Mouse (Mus musculus): ENCODE results near the gene Plekhm2. TPM values are rescaled to one million over a fixed set of nuclear protein-coding genes. Genes with fewer than 3 reads are reported as not detected.

Gene Plekhm2
- 19.4 and 24.8 TPM in 2 replicates for polyA plus RNA-seq (2012; ENCODE audit: insufficient read depth, low replicate concordance)

DNA sequence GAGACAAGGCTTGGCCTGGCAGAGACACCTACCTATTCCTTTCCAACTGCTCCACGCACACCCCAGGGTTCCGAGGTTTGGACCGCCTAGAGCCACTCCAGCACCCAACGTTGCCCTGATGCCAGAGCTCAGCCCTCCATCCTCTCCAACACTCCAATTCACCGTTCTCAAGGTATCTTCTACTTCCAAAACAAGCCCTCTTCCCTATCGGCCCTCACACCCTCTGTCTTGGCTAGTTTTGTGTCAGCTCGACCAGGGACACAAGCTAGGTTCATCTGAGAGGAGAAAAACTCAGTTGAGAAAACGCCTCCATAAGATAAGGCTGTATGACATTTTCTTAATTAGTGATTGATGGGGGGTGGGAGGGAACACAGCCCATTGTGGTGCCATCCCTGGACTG is at the start of gene Plekhm2:
Gene Plekhm2, minus strand, starts transcription at position 101 of the 400 bp plus-strand sequence.
- Histone ChIP-seq H3K27me3 (replicated peaks) (peaks cover 10% of the 10 kb centered on the region), H3K4me1 (peaks cover 27% of the 10 kb centered on the region), H3K4me3 (replicated peaks) (peak within 1 kb of the TSS; percentile 97), H3K9me3 (no peaks in the 10 kb centered on the region), H3K36me3 (replicated peaks; ENCODE audit: low read length) (peaks cover 18% of the 10 kb centered on the region)
- TF ChIP-seq FLI1 (IDR thresholded peaks at IDR 0.05; ENCODE audit: low read length) (no peak), GATA1 (IDR thresholded peaks at IDR 0.05; ENCODE audit: borderline replicate concordance, low read length) (no peak)

DNA sequence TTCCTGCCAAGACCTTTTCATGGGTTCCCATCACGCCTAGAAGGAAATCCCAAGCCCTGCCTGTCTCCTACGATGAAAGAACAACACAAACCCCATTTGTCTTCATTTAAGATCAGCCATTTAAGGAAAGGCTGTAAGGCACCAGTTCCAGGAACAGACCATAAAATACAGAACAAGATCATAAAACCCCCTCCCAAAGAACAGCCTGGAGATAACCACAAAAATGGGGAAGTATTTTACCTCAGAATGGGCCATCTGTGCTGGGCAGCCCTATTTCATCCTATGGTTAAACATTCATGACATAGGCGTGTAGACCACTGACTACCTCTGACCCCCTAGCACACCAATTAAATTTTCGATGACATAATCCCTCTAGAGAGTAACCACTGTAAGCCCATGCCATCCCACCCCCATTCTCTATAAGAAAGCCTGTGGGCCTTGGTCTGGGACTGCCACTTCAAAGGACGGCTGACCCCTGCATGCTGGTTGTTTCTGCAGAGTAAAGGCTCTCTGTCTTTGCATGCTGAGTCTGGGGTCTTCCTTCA is 49.0 kb upstream of the Plekhm2 start:
- Histone ChIP-seq H3K4me1 (peaks cover 59% of the 10 kb centered on the region), H3K27me3 (replicated peaks) (no peaks in the 10 kb centered on the region), H3K36me3 (replicated peaks; ENCODE audit: low read length) (peaks cover 82% of the 10 kb centered on the region), H3K9me3 (no peaks in the 10 kb centered on the region), H3K4me3 (replicated peaks) (no peak overlapping the region)
- TF ChIP-seq GATA1 (IDR thresholded peaks at IDR 0.05; ENCODE audit: borderline replicate concordance, low read length), result no peak

DNA sequence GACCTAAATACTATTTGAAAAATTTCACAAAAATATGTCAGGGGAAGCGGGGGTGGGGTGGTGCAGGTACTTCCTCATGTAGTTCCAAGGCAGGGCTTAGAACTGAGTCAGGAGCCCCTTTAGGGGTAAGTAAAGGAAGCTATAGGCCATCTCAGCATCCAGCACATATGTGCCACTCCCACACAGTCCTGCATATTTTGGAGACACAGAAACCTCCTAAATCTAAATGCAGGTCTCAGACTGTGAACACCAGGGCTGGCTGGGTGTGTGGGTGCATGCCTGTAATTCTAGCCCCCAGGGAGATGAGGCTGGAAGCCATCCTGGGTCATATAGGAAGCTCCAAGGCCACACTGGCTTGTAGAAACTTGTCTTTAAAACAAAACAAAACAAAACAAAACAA is 46.6 kb upstream of the Plekhm2 start:
- TF ChIP-seq GATA1 (IDR thresholded peaks at IDR 0.05; ENCODE audit: borderline replicate concordance, low read length) (no peak), FLI1 (IDR thresholded peaks at IDR 0.05; ENCODE audit: low read length) (no peak)
- Histone ChIP-seq H3K36me3 (replicated peaks; ENCODE audit: low read length) (peaks cover 88% of the 10 kb centered on the region), H3K27me3 (replicated peaks) (no peaks in the 10 kb centered on the region), H3K4me1 (peaks cover 48% of the 10 kb centered on the region), H3K4me3 (replicated peaks) (no peak overlapping the region), H3K9me3 (no peaks in the 10 kb centered on the region)

DNA sequence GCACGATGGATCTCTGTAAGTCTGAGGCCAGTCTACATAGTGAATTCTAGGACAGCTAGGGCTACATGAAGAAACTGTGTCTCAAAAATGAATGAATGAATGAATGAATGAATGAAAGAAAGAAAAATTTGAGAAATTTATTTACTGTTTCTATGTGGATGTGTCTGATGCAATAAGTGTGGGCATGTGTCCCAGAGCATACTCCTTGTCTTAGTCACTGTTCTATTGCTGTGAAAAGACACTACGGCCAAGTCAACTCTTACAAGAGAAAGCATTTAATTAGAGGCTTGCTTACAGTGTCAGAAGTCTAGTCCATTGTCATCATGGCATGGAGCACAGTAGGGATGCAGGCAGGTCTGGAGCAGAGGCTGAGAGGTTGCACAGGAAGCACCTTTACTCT is 44.3 kb upstream of the Plekhm2 start:
- H3K36me3 ChIP-seq (replicated peaks; ENCODE audit: low read length), result peaks cover 98% of the 10 kb centered on the region
- H3K27me3 ChIP-seq (replicated peaks), result no peaks in the 10 kb centered on the region
- TF ChIP-seq GATA1 (IDR thresholded peaks at IDR 0.05; ENCODE audit: borderline replicate concordance, low read length) (no peak), FLI1 (IDR thresholded peaks at IDR 0.05; ENCODE audit: low read length) (no peak)
- no peak overlapping the region for H3K4me3 ChIP-seq (replicated peaks)
- H3K9me3 ChIP-seq, result no peaks in the 10 kb centered on the region
- H3K4me1 ChIP-seq, result peaks cover 27% of the 10 kb centered on the region

DNA sequence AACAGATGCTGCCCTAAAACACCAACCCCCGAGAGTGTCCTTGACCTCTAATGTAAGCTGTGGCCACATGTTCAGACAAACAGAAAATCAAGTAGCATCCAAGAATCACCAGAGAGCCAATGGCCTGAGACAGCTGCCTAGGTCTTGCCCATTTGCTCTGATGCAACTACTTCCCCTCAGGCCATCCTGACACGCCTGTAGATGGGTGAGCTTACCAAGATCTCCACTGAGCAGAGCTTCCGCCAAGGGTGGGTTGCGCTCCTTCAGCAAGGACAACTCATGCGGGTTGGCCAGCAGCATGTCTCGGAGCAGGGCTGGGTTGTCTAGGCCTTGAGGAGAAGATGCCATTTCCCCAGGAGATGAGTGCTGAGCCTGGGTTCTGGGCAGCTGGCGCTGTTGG is 43.3 kb upstream of the Plekhm2 start:
- Histone ChIP-seq H3K36me3 (replicated peaks; ENCODE audit: low read length) (peaks cover 98% of the 10 kb centered on the region), H3K9me3 (no peaks in the 10 kb centered on the region), H3K4me1 (peaks cover 18% of the 10 kb centered on the region), H3K27me3 (replicated peaks) (no peaks in the 10 kb centered on the region), H3K4me3 (replicated peaks) (no peak overlapping the region)
- TF ChIP-seq GATA1 (IDR thresholded peaks at IDR 0.05; ENCODE audit: borderline replicate concordance, low read length) (no peak), FLI1 (IDR thresholded peaks at IDR 0.05; ENCODE audit: low read length) (no peak)

DNA sequence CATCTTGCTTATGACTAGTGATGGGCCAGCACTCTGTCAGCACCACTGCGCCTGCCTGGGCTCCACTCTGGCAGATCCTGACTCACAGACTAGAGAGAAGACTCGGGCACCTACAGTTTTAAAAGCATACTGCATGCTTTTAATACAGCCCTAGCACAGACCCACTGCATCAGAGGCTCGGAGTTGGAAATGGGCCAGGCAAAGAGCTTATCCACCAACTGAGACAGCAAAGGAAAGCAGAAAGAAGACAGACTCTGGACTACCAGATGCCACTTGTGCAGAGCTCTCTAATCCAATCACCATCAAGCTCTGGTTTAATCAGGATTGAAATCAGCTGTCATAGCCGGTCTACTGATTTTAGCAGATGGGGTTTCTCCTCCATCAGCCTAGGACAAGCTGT is 40.6 kb upstream of the Plekhm2 start:
- no peak for TF ChIP-seq FLI1 (IDR thresholded peaks at IDR 0.05; ENCODE audit: low read length)
- H3K36me3 ChIP-seq (replicated peaks; ENCODE audit: low read length), result peaks cover 97% of the 10 kb centered on the region

DNA sequence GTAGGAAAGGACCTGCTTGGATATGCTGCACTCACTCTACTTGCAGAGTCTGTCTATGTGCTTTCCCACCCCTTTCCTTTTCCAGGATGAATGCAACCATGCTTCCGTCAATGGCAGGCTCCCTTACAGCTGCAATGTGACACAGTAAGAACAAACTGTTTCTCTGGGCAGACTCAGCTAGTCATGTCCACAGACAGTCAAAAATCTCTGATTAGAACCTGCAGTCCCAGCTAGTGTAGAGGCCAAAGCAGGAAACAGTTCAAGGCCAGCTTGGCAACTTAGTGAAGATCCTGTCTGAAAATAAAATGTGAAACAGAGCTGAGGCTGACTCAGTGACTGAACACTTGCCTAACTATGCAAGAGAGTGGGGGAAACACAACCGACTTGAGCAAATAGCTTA is 39.9 kb upstream of the Plekhm2 start:
- H3K36me3 ChIP-seq (replicated peaks; ENCODE audit: low read length), result peaks cover 99% of the 10 kb centered on the region
- H3K4me1 ChIP-seq, result peaks cover 19% of the 10 kb centered on the region
- H3K4me3 ChIP-seq (replicated peaks), result no peak overlapping the region
- no peaks in the 10 kb centered on the region for H3K9me3 ChIP-seq
- TF ChIP-seq GATA1 (IDR thresholded peaks at IDR 0.05; ENCODE audit: borderline replicate concordance, low read length) (no peak), FLI1 (IDR thresholded peaks at IDR 0.05; ENCODE audit: low read length) (no peak)
- no peaks in the 10 kb centered on the region for H3K27me3 ChIP-seq (replicated peaks)

More for the DNA sequence above, 40.6 kb upstream of the Plekhm2 start:
- Histone ChIP-seq H3K4me1 (peaks cover 16% of the 10 kb centered on the region), H3K4me3 (replicated peaks) (no peak overlapping the region), H3K9me3 (no peaks in the 10 kb centered on the region), H3K27me3 (replicated peaks) (no peaks in the 10 kb centered on the region)

DNA sequence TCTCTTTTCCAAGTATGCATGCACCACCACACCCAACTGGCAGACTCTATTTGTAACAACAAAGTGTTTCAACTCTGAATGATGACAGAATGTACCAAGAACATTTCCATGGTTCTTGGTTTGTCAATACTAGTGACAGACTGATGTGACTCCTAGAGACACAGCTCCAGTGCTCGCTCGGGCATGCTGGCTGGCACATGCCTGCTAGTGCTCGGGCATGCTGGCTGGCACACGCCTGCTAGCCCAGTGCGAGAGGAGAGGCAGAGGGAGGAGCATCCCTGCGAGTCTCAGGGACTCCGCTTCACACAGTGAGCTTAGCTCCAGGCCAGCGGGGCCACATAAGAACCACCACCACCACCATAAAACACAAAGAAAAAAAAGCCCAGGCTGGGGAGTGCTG is 30.0 kb upstream of the Plekhm2 start:
- Histone ChIP-seq H3K4me1 (peaks cover 18% of the 10 kb centered on the region), H3K36me3 (replicated peaks; ENCODE audit: low read length) (peaks cover 97% of the 10 kb centered on the region), H3K9me3 (no peaks in the 10 kb centered on the region), H3K27me3 (replicated peaks) (no peaks in the 10 kb centered on the region), H3K4me3 (replicated peaks) (no peak overlapping the region)
- TF ChIP-seq FLI1 (IDR thresholded peaks at IDR 0.05; ENCODE audit: low read length) (no peak), GATA1 (IDR thresholded peaks at IDR 0.05; ENCODE audit: borderline replicate concordance, low read length) (no peak)

DNA sequence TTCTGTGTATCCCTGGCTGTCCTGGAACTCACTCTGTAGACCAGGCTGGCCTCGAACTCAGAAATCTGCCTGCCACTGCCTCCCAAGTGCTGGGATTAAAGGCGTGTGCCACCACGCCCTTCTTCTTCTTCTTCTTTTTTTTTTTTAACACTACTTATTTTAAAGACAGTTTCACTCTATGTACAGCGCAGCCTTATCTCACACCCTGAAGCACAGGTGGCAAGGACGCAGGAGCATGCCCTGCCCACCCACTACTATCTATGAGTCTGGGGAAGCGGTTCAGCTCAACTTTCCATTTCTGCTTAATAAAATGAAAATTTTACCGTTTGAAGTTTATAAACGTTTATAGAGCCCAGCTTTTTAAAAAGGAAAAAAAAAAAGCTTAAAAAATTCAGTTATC is 23.8 kb upstream of the Plekhm2 start:
- H3K36me3 ChIP-seq (replicated peaks; ENCODE audit: low read length), result peaks cover 93% of the 10 kb centered on the region
- no peaks in the 10 kb centered on the region for H3K9me3 ChIP-seq
- no peaks in the 10 kb centered on the region for H3K27me3 ChIP-seq (replicated peaks)
- H3K4me3 ChIP-seq (replicated peaks), result no peak overlapping the region
- TF ChIP-seq FLI1 (IDR thresholded peaks at IDR 0.05; ENCODE audit: low read length) (no peak), GATA1 (IDR thresholded peaks at IDR 0.05; ENCODE audit: borderline replicate concordance, low read length) (no peak)
- H3K4me1 ChIP-seq, result peaks cover 15% of the 10 kb centered on the region

DNA sequence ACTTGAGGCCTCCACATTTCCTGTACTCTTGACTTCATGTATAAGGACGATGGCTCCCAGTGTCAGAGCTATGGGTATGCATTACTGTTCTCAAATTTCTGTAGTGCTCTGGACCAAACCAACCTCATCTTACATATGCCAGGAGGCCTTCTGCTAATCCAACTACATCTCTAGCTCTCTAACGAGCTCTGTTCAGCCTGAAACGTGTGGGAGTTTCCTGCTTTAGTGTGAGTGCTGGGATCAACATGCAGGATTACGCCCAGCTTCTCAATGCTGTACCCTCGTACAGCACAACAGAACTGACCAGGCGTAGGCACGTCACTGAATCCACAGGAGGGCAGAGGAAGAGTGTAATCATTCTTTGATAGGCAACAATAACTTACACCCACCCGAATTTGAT is 21.8 kb upstream of the Plekhm2 start:
- H3K27me3 ChIP-seq (replicated peaks), result no peaks in the 10 kb centered on the region
- H3K36me3 ChIP-seq (replicated peaks; ENCODE audit: low read length), result peaks cover 92% of the 10 kb centered on the region
- peaks cover 21% of the 10 kb centered on the region for H3K4me1 ChIP-seq
- H3K4me3 ChIP-seq (replicated peaks), result no peak overlapping the region
- no peaks in the 10 kb centered on the region for H3K9me3 ChIP-seq
- TF ChIP-seq GATA1 (IDR thresholded peaks at IDR 0.05; ENCODE audit: borderline replicate concordance, low read length), result no peak
- no peak for TF ChIP-seq FLI1 (IDR thresholded peaks at IDR 0.05; ENCODE audit: low read length)

DNA sequence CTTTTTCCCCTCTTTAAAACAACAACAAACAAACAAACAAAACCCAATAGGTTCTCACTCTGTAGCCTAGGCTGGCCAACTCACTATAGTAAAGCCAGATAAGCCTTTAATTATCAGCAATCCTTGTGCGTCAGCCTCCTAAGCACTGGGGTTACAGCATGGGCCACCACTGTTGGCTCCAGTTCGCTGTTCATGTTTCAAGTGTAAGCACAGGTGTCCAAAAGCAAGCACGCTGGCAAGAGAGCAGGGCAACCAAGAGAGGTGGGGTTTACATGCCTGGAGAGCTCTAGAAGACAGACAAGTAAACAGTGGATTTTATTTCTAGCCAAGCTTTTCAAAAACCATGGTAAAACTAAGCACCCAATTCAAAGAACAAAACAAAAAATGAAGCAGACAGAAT is 21.4 kb upstream of the Plekhm2 start:
- Histone ChIP-seq H3K4me1 (peaks cover 21% of the 10 kb centered on the region), H3K27me3 (replicated peaks) (no peaks in the 10 kb centered on the region), H3K4me3 (replicated peaks) (no peak overlapping the region), H3K36me3 (replicated peaks; ENCODE audit: low read length) (peaks cover 91% of the 10 kb centered on the region), H3K9me3 (no peaks in the 10 kb centered on the region)
- TF ChIP-seq GATA1 (IDR thresholded peaks at IDR 0.05; ENCODE audit: borderline replicate concordance, low read length) (no peak), FLI1 (IDR thresholded peaks at IDR 0.05; ENCODE audit: low read length) (no peak)

Measured in megakaryocyte, embryonic 14.5 days (primary cell).